Mouse (Mus musculus) forebrain, embryonic 10.5 days (tissue): ENCODE data around the gene Pabpc4. TPM values are rescaled to one million over a fixed set of nuclear protein-coding genes. Genes with fewer than 3 reads are reported as not detected.
"Not testable (repeated sequence)": the region's sequence is repeated elsewhere in the genome, so short reads cannot be mapped to it uniquely, and the experiment has no call there.

Source experiments
- DNase-seq: peaks from one replicate; pipeline ENCODE4 v3.0.0-alpha.2; 2017; ENCODE audit warnings: low spot score; ENCODE audit errors: extremely low spot score
- H3K27ac ChIP-seq: fragments of 300-500 bp; sonication (generic); 2 replicates; pipeline ENCODE4 v1.5.1; 2016; ENCODE audit warnings: mild to moderate bottlenecking
- H3K27me3 ChIP-seq: fragments of 300-500 bp; sonication (generic); 2 replicates; pipeline ENCODE4 v1.6.1; 2016; ENCODE audit warnings: mild to moderate bottlenecking; ENCODE audit not compliant: poor library complexity, severe bottlenecking
- H3K36me3 ChIP-seq: fragments of 300-500 bp; sonication (generic); replicated peaks from 2 replicates; pipeline ENCODE4 v1.6.1; 2016; ENCODE audit warnings: mild to moderate bottlenecking, moderate library complexity
- H3K4me1 ChIP-seq: fragments of 300-500 bp; sonication (generic); 2 replicates; pipeline ENCODE4 v1.6.1; 2016
- H3K4me3 ChIP-seq: fragments of 300-500 bp; sonication (generic); 2 replicates; pipeline ENCODE4 v1.5.1; 2016; ENCODE audit warnings: mild to moderate bottlenecking, moderate library complexity
- H3K9me3 ChIP-seq: fragments of 300-500 bp; sonication (generic); 2 replicates; pipeline ENCODE4 v1.6.1; 2016; ENCODE audit warnings: mild to moderate bottlenecking, moderate library complexity
- WGBS: fragments of 180-500 bp; shearing (Covaris S2); methylation state at CpG from one replicate; pipeline ENCODE4 v1.1.7; 2016; 5-methylcytosine and 5-hydroxymethylcytosine counted together
- polyA plus RNA-seq: library from polyadenylated mRNA; unstranded; fragments of >200 nt; fragmentation: Nextera tagmentation; extraction: Ambion mirVana; gene quantifications from 2 replicates; pipeline ENCODE4 v1.2.1, GENCODE M21; 2016

Pabpc4 gene
- polyA plus RNA-seq, 1 experiment from 2014 or later, result 57.9 TPM

DNA sequence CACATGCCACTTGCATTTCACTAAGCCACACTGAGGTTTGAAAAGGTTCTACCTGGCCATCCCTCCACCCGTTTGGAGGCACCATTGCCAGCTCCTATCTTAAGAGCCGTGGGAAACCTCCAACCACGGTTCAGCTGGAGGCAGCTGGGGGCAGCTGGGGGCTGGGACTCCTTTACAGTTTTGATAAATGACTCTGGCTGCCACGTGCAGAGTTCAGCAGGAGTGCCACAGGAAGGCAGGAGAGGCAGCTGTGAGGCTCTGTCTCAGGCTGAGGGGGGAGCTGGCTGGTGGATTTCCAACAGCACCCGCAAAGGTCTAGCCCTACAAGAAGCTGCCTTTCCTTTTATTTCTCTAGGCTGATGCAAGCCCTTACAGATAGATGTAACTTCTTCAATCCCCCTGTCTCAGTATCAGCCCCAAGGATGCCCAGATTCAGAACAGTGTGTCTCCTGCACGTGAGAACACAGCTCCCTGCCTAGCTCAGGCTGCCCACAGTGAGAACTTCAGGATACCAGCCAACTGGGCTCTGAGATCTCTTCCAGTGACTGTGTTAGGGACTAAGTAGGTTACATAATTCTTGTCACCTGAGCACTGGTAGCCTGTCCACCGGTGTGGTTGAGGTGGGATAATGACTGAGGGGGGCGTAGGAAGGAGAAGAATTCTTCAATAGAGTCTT, 1.9 kb upstream of the Pabpc4 start:
- Histone ChIP-seq H3K27ac (no peak overlapping the region), H3K4me3 (no peak overlapping the region), H3K9me3 (no peaks in the 10 kb centered on the region), H3K36me3 (no peaks in the 10 kb centered on the region), H3K27me3 (0 out of 2 replicates have a peak, but pooled peaks cover 3% of the 10 kb centered on the region), H3K4me1 (peaks cover 8% of the 10 kb centered on the region; the same call in 1 of the 2 replicates)
- no peak for DNase-seq
- WGBS, result 60% methylated on average over 8 of the region's 8 CpGs

DNA sequence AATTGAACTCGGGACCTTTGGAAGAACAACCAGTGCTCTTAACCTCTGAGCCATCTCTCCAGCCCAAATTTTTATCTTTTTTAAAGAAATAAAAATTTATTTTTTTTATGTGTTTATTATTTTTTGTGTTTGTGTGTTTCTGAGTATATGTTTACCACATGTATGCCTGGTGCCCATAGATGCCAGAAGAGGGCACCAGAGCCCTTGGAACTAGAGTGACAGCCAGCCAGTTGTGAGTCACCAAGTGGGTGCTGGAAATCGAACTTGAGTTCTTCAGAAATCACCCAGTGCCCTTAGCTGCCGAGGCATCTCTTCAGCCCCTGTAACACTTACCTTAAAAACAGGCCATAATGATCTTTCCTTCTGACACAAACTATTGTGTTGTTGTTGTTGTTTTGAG, 8.9 kb downstream of the Pabpc4 start:
- no peaks in the 10 kb centered on the region for H3K4me1 ChIP-seq
- no peaks in the 10 kb centered on the region for H3K36me3 ChIP-seq
- DNase-seq, result no peak
- H3K9me3 ChIP-seq, result no peaks in the 10 kb centered on the region
- WGBS, result 87% methylated on average over 3 of the region's 3 CpGs
- H3K27me3 ChIP-seq, result no peaks in the 10 kb centered on the region
- H3K4me3 ChIP-seq, result no peak overlapping the region
- no peak overlapping the region for H3K27ac ChIP-seq

DNA sequence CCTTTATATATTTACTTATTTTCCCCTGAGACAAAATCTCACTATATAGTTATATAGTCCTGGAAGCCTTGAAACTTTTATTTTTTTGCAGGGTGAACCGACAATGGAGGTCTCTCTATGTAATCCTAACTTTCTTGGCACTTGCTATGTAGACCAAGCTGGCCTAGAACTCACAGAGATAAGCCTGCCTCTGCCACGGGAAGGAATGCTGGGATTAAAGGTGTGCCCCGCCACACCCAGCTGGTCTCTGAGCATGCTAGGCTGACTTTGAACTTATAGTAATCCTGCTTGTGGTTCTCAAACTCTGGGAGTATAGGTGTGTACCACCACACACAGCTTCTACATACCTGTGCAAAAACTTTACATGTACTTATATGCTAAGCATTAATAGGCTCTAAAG, 18.0 kb downstream of the Pabpc4 start:
- H3K36me3 ChIP-seq, result peaks cover 12% of the 10 kb centered on the region
- H3K9me3 ChIP-seq, result no peaks in the 10 kb centered on the region
- WGBS, result 72% methylated on average over 3 of the region's 3 CpGs
- H3K4me3 ChIP-seq, result no peak overlapping the region
- H3K27me3 ChIP-seq, result no peaks in the 10 kb centered on the region
- H3K27ac ChIP-seq, result no peak overlapping the region
- H3K4me1 ChIP-seq, result peaks cover 15% of the 10 kb centered on the region
- DNase-seq, result no peak

DNA sequence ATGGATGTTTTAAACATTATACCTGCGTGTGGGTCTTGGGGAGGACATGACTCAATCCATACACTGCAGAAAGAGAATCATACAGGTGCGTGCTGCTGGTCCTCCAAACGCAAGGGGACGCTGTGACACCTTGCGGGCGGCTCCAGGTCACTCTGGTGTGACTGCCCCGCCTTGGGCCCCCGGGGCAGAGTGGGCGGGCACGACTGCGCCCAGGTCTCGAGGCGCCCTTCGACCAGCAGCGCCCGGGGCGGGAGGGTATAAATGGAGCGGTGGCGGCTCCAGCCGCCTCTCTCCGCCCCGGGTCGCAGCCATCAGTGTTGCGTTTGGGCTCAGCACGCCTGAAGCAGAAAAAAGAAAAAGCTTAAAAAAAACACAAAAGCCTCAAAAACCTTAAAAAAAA, 20.3 kb downstream of the Pabpc4 start:
- peak overlapping the region; percentile 84 for H3K27ac ChIP-seq

DNA sequence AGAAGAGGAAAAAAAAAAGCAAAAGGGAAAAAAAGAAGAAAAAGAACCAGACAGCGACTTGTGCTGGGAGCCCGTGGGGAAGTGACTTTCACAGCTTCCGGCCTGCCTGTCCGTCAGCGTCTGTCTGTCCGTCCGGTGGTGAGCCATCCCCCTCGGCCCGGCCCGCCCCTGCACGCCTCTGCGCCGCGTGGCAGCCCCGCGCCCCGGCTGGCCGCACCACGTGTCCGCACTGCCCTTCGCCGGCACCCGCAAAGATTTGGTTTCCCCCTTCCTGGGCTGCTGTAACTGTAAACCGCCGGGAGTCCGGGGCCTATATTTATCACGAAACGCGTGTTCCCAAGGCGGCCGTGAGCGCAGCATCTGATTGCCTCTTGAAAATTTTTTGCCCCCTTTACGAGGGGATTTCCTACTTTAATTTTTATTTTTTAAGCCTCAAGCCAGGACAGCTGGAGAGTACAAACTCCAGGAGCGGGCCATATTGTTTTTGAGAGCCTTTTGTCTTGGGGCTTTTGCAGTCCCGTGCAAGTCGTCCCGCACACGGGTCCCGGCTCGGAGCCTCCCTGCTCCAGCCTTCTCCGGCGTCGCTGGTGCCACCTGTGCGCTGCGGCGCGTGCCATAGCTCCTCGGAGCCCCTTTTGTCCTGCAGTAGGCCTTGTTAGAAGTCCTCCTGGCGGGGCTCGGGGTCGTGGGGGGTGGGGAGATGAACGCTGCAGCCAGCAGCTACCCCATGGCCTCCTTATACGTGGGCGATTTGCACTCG, 20.9 kb downstream of the Pabpc4 start:
- Histone ChIP-seq H3K4me1 (peaks cover 33% of the 10 kb centered on the region), H3K27ac (peak overlapping the region; percentile 84), H3K36me3 (peaks cover 42% of the 10 kb centered on the region), H3K4me3 (peak overlapping the region; percentile 71)
- WGBS, result under 1% methylated on average over 53 of the region's 55 CpGs
- not testable (repeated sequence) for H3K27me3 ChIP-seq, DNase-seq, H3K9me3 ChIP-seq

More for the DNA sequence above, 20.3 kb downstream of the Pabpc4 start:
- under 1% methylated on average over 25 of the region's 25 CpGs for WGBS
- H3K4me1 ChIP-seq, result peaks cover 30% of the 10 kb centered on the region
- H3K36me3 ChIP-seq, result peaks cover 36% of the 10 kb centered on the region
- peak; percentile 93 for DNase-seq
- H3K27me3 ChIP-seq, result no peaks in the 10 kb centered on the region
- no peaks in the 10 kb centered on the region for H3K9me3 ChIP-seq
- H3K4me3 ChIP-seq, result peak overlapping the region; percentile 71

DNA sequence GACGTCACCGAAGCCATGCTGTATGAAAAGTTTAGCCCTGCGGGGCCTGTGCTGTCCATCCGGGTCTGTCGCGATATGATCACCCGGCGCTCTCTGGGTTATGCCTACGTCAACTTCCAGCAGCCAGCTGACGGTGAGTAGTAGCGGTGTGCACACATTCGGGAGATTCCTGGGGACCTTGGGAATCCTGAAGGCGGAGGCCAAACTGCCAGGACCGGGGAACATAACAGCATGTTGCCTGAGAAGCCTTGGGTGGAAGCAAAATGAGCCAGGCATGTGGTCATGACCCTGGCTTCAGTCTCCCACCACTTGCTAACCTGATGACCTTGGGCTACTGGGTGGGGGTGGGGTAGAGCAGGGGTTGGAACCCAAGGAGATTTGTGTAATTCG, 21.5 kb downstream of the Pabpc4 start:
- H3K4me1 ChIP-seq, result peaks cover 33% of the 10 kb centered on the region
- peak overlapping the region; percentile 84 for H3K27ac ChIP-seq
- peaks cover 48% of the 10 kb centered on the region for H3K36me3 ChIP-seq
- H3K27me3 ChIP-seq, H3K9me3 ChIP-seq, DNase-seq: not testable (repeated sequence)
- H3K4me3 ChIP-seq, result peak overlapping the region; percentile 71
- 1% methylated on average over 15 of the region's 15 CpGs for WGBS

DNA sequence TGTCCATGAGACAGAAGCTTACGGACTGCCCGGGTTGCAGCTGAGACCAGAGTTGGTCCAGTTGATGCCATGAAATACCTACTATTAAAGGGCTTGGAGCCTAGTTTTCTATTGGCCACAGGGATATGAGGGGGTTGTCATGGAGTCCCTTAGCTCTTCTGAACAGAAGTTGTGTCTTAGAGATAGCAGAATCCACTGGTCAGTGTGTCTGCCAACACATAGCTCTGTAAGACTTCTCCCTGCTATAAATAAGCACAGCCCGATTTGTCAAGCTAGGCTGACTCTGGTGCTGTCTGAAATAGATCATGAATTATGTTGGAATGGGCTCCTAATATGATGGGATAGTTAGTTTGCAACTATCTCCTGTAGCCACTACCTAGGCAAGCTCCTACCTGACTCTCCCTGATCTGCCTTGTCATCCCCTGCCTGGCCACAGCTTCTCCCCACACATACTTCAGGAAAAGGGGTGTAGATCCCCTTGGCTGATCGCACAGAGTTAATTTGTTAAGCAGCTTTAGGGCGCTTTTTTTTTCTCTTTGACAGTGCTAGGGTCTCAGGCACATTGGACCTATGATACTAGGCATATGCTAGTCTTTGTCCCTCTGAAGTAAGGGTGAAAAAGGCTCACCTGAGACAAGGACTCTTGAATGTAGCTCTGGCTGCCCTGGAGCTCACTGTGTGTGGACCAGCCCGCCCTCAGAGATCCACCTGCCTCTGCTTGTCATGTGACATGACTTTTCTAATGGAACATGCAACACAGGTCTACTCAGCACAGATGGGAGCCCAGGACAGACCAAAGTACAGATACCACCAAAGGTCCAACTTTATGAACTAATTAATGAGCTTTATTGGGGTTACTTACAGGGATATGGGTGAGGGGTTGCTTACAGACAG, 22.8 kb downstream of the Pabpc4 start:
- Histone ChIP-seq H3K4me3 (peak overlapping the region; percentile 71), H3K27me3 (no peaks in the 10 kb centered on the region), H3K36me3 (peaks cover 61% of the 10 kb centered on the region), H3K9me3 (no peaks in the 10 kb centered on the region), H3K27ac (no peak overlapping the region), H3K4me1 (peaks cover 39% of the 10 kb centered on the region)
- WGBS, result 81% methylated on average over 6 of the region's 6 CpGs
- no peak for DNase-seq

DNA sequence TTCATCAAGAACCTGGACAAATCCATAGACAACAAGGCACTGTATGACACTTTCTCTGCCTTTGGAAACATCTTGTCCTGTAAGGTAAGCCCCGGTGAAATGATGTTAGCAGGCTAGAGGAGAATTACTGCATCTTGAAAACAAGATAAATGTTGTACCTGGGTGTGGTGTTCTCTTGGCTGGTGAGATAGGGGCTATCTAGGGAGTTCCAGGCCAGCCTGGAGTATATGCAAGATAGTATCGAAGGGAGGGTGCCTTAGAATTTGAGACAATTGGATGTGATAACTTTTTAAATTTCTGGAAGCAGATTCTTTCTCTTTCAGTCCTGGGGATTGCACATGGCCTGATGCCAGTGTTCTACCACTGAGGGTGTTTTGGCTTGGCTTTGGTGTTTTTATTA, 24.6 kb downstream of the Pabpc4 start:
- 91% methylated on average over 2 of the region's 2 CpGs for WGBS
- no peaks in the 10 kb centered on the region for H3K9me3 ChIP-seq
- peaks cover 78% of the 10 kb centered on the region for H3K36me3 ChIP-seq
- peak overlapping the region; percentile 5; the same call in 1 of the 2 replicates for H3K4me3 ChIP-seq
- H3K27me3 ChIP-seq, result no peaks in the 10 kb centered on the region
- no peak for DNase-seq
- H3K27ac ChIP-seq, result no peak overlapping the region
- peaks cover 39% of the 10 kb centered on the region for H3K4me1 ChIP-seq

DNA sequence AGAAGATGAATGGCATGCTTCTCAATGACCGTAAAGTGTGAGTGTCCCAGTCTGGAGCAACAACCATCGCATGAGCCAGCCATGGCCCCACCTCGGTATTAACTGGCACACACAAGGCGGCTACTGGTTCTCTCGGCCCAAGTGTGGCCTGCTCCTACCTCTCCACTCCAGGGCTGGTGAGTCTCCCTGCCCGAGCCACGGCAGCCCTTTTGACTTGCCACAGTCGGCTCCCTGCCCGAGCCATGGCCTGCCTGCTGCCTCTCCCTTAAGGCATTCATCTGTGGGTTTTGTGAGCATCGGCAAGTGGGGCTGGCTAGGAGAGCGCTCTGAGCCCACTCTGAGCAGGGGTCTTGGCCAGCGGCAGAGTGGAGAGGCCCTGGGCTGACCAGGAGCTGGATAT, 26.9 kb downstream of the Pabpc4 start:
- Histone ChIP-seq H3K36me3 (peaks cover 99% of the 10 kb centered on the region), H3K27me3 (no peaks in the 10 kb centered on the region), H3K4me1 (peaks cover 35% of the 10 kb centered on the region), H3K9me3 (no peaks in the 10 kb centered on the region), H3K4me3 (no peak overlapping the region), H3K27ac (no peak overlapping the region)
- 92% methylated on average over 12 of the region's 12 CpGs for WGBS
- DNase-seq, result no peak

DNA sequence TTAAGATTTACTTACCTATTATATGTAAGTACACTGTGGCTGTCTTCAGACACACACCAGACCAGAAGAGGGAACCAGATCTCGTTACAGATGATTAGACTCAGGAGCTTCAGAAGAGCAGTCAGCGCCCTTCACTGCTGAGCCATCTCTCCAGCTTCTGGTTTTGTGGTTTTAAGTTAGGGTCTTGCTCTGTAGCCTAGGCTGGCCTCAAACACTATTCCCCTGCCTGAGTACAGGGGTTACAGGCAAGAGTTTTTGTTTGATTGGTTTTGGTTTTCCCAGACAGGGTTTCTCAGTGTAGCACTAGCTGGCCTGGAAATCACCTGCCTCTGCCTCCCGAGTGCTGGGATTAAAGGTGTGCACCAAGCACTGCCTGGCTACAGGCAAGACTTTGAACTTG, 30.2 kb downstream of the Pabpc4 start:
- DNase-seq, result no peak
- H3K4me3 ChIP-seq, result no peak overlapping the region
- no peaks in the 10 kb centered on the region for H3K9me3 ChIP-seq
- H3K27me3 ChIP-seq, result no peaks in the 10 kb centered on the region
- 88% methylated on average over 3 of the region's 3 CpGs for WGBS
- H3K27ac ChIP-seq, result no peak overlapping the region
- peaks cover 99% of the 10 kb centered on the region for H3K36me3 ChIP-seq
- peaks cover 11% of the 10 kb centered on the region for H3K4me1 ChIP-seq

DNA sequence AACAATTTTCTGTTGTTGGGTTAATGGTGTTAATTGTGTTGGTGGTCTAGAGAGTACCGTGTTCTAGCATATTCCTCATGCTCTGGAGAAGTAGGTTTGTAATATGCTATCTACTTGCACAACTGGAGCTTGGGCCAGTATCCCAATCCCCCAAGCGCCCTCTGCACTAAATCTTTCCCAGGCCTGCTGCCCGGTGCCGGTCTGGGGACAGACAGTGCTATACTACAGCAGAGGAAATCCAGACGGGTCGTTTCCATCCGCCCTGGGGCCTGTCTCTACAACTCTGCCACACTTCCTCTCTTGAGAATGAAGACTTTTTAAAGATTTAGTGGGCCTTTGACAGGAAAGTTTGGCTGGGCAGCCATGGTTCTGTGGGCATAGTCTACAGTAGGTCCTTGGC, 30.8 kb downstream of the Pabpc4 start:
- Histone ChIP-seq H3K27ac (no peak overlapping the region), H3K9me3 (no peaks in the 10 kb centered on the region), H3K4me3 (no peak overlapping the region), H3K36me3 (peaks cover 99% of the 10 kb centered on the region), H3K27me3 (no peaks in the 10 kb centered on the region), H3K4me1 (peaks cover 6% of the 10 kb centered on the region)
- WGBS, result 90% methylated on average over 7 of the region's 7 CpGs
- DNase-seq, result no peak

DNA sequence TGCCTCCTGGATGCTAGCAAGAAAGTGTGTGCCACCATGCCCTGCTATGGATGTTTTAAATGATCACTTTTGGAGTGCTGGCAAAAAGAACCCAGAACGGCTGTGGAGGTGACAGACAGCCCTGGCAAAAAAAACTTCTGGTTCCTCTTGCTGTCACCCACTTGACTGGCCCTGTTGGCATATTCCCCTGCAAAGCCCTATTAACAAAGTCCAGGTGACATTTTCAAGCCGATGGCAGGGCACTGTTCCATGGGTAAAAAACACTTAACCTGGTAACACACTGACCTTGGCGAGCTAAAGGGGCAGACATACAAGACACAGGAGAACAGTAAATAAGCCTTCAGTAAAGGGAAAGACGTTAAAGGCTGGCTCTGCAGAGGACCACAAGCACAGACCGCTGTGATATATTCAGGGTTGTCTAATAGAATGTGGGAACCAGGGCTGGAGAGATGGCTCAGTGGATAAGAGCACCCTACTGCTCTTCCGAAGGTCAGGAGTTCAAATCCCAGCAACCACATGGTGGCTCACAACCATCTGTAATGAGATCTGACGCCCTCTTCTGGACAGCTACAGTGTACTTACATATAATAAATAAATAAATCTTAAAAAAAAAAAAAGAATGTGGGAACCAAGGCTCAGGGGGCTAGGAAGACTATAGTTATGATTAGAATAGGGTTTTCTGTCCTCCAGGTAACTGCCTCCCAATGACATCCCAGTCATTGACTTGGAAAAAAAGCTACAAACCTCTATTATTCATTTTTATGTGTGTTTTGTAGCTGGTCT, 31.7 kb downstream of the Pabpc4 start:
- Histone ChIP-seq H3K27me3 (no peaks in the 10 kb centered on the region), H3K4me1 (peaks cover 6% of the 10 kb centered on the region), H3K27ac (no peak overlapping the region), H3K9me3 (no peaks in the 10 kb centered on the region), H3K4me3 (no peak overlapping the region), H3K36me3 (peaks cover 99% of the 10 kb centered on the region)
- DNase-seq, result no peak
- 88% methylated on average over 7 of the region's 7 CpGs for WGBS
